Mouse (Mus musculus) testis, postnatal 14 days (tissue): ENCODE data around the gene St8sia6.
"Not testable (repeated sequence)": the region's sequence is repeated elsewhere in the genome, so short reads cannot be mapped to it uniquely, and the experiment has no call there.

Experiments
- DNase-seq: peaks from one replicate; pipeline ENCODE4 v3.0.0; 2021; ENCODE audit warnings: low spot score

Gene St8sia6

DNA sequence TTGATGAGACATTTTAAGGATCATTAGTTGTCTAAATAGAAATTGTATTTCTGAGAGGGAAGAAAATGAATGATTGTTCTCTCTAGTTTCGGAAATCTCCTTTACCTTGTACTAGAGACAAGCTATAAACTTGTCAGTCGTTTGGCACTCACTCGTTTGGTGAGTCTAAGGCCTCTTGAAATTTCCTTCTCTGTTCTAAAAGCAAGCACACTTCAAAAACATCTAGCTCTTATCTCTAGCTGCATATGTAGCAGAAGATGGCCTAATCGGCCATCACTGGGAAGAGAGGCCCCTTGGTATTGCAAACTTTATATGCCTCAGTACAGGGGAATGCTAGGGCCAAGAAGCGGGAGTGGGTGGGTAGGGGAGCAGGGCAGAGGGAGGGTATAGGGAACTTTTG, 190.2 kb downstream of the St8sia6 start:
- DNase-seq = not testable (repeated sequence)

GRCm38 (mm10) chr2:13603093-13603492, 190.8 kb downstream of the St8sia6 start:
- DNase-seq = no peak
